Mouse (Mus musculus): ENCODE measurements around the gene Lcn12. TPM values are rescaled to one million over a fixed set of nuclear protein-coding genes. Genes with fewer than 3 reads are reported as not detected.

Lcn12 gene
- not detected for total RNA-seq (2021)
- long read RNA-seq, experiment 1, result 0 reads
- long read RNA-seq, experiment 2, result 0 reads

DNA sequence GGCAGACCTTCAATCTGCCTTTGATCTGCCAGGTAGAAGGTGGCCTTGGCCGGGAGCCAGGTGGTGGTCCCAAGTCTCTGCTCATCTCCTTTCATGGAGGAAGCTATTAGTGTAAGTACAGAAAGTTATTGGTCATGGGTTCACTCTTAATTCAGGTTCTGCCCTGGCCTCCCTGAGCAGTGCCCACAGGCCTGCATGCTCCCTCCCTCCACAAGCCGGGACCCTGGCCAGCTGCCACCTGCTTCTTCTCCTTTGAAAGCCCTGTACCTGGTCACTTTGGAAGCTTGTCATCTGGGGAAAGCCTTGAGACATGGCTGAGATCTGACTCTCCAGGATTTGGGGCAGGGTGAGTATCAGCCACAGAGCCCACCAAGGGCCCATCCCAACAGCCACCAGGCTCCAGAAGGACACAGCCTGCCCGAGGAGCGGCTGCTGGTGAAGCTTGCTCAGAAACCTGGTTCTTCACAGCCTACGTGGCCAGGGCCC is at the start of gene Lcn12:
Gene Lcn12, minus strand, starts transcription at position 436 of the 486 bp plus-strand sequence.
- no peak for DNase-seq (ENCODE audit: low spot score in 2 of 2)

DNA sequence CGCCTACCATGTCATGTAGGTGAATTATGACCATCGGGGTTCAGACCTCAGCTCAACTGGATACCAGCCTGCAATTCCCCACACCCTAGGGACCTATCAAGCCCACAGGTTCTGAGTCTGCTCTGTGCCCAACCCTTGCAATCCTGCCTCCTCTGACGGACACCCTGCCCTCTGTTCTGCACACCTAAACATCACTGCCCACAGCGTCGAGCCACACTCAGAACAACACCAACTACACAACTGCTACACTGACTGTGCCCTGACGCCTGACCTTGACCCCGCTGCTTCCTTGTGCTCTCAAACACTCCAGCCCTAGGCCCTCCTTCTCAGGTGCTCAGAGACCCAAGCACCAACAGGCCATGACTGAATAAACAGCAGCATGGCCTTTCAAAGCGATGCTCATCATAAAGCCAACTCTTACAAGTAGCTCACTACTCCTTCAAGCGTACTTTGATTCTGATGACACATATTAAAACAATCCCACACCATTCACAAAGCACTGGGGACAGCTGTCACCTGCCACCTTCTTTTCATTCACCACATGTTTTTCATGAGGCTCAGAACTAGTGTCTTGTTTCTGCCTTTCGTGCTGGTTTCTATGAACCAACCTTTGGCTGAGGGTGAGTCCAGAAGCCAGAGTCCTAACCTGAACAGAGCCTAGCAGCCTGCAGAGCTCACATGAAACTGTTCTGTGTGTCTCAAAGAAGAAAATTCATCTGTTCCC is 48.1 kb upstream of the Lcn12 start:
- DNase-seq (ENCODE audit: low spot score in 2 of 2), result no peak

DNA sequence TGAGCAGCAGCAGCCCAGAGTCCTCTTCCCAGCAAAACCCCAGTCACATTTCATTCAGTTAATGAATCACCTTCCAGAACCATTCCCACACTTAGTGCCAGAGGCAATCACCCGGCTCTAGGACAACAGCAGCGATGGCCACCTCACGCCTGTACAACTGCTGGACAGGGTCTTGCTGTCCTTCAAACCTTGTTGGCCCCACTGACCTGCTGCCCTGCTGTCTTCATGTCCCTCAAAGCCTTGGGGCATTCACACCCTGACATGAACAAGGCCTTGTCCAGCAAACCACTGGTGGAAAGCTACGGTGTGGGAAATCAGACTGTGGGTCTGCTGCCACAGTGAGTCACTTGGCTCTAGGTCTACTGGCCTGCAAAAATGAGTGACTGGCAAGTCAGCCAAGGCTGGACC is 46.8 kb upstream of the Lcn12 start:
- no peak for DNase-seq (ENCODE audit: low spot score in 2 of 2)

DNA sequence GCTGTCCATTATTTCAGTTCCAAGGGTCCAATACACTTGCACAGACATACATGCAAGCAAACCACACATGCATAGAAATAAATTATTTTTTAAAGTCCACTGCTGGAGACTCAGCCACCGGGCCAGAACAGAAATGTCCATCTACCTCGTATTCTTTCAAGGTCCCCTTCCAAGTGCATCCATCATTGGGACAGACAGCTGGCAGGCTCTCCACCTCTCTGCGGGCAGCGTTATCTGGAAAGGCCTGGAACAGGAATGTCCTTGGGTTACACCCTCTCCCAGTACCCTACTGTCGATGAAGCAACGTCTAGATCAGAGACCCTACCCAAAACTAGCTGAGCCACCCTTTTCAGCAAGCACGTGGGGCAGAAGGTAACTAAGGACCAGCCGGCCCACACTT is 42.8 kb upstream of the Lcn12 start:
- DNase-seq (ENCODE audit: low spot score in 2 of 2), result no peak

DNA sequence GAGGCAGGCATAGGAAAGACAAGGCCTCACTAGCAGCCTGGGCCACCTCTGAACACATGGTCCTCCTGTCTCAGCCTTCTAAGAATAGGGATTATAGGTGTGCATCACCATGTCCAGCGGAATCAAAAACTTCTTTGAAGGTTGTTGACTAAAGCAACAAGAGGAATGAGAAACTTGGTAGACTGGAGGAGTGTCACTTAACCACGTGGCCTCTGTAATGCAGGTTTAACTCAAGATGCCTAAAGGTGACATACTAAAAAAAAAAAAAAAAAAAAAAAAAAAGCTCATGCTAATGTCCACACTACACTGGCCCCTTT is 41.1 kb upstream of the Lcn12 start:
- DNase-seq (ENCODE audit: low spot score in 2 of 2), result no peak

DNA sequence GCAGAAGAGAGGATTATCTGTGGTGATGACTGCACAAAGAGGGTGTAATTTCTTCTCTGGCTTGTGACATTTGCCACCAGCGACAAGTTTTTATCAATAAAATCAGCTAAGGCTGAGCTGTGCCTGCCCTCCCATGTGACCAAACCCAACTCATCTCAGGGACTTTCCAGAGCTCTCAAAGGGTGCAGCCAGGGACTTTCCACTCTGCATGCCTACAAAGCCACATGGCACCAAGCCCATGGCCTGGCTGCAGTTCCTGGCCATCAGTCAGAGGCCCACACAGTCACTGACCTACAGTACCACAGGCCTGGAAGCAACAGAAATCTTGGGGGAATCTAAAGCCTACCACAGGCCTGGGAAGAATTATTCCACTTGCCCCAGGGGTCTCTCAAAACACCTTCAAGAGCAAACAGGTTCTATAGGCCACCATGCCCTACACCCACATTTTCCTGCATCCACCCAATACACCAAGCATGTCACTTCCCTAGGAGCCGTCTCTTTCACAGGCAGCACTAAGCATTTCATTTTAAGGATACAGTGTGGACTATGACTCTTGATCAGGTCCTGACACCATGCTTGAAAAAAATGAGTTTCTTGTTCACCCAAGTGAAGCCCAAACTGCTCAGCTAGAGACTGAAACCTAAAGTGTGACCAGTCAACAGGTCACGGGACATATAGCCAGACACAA is 40.6 kb upstream of the Lcn12 start:
- DNase-seq (ENCODE audit: low spot score in 2 of 2), result peak; percentile 5 to 11

DNA sequence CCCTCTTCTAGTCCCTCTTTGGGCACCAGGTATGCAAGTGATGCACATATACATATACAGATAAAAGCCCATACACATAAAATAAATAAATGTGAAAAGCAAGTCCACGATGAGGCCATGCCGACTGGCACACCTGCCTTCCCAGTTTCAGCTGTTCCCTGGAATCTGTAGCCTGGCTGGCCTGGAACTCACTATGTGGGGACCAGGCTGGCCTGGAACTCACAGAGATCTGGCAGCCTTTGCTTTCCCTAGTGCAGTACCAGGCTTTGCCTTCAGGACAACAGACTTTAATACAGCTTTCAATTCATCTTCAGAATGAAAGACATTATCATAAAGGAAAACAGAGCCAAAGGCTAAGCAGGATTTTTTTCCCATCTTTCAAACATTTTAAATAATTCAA is 40.0 kb upstream of the Lcn12 start:
- DNase-seq (ENCODE audit: low spot score in 2 of 2), result no peak

DNA sequence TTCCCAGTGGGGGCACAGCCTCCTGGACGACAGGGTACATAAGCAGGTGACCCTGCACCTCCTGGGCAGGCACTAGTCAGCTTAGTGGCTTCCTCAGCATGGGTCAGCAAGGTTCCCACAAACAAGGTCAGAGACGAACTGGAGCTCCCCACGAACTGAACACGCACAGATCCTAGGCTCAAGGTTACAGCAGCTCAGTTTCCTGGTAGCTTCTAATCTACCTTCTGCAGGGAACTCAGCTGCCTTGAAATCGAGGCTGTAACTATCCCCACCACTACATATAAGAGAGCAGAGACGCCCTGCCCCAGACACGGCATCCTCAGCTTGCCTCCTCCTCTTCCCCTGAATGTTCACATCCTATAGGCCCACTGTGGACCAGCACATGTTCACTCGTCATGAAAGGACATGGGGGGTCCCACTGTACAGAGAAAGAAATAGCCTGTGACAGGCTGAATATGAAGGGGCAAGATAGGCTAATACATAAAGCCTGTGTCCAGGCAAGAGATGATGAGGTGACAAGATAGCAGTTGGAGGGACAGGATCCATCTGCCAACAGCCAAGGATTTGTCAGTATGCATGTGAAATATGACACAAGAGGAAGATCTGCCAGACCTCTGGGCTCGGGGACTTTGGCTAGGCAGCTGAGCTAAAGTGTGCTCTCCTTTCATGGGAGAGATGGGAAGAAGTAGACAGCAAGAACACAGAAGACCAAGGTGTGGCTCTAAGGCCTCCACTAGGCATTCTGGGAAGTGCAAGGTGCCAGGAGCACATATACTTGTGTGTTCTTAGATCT is 33.0 kb upstream of the Lcn12 start:
- no peak for DNase-seq (ENCODE audit: low spot score in 2 of 2)

DNA sequence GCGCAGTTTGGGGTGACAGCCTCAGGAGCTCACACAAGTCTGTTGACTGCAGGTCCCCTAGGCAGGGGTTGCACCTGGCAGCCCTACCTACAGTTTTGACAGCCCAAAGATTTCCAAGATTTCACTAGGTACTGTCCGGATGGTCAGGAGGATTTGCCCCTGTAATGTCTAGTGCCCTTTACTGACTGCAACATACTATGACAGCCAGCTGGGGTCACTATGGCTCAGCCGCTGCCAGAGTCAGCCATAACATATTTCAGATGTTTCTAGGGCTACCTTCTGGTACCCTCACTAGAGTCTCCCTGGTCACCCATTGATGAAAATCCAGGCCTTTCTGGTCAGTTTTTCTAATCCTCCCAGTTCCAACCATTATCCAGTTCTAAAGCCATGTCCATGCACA is 16.2 kb upstream of the Lcn12 start:
- DNase-seq (ENCODE audit: low spot score in 2 of 2), result no peak

DNA sequence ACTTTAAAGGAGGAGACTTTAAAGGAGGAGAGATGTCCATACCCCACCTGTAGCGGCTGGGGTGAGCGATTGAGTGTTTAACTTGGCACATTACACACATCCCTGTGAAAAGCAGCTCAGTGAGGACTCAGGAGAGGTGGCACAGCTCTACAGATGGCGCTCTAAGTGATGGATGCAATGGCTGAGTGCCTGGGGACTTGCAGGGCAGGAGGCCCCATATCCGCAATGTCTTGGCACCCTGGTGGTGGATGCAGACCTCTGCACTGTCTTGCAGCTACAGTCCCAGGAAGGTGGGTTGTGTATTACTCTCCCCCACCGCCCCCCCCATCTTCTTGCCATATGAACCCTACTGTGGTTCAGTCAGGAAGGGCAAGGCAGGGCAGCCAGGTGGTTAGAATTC is 13.3 kb upstream of the Lcn12 start:
- no peak for DNase-seq (ENCODE audit: low spot score in 2 of 2)

DNA sequence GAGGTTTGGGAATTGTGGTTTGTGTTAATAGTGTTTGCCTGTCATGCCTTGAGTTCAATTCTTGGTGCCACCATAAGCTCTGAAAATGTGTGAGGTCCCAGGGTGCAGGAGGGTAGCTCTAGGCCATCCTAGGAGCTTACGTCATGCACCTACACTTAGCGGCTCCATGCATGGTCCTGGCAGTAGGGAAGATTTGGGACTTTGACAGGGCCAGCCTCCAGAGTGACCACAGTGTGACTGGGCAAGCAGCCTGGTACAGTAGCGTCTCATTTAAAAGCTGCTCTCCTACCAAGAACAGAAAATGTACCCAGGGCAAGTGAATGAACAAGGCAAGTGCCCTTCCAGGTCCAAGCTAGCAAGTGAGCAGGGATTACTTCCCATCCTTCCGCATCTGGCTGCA is 12.1 kb upstream of the Lcn12 start:
- DNase-seq (ENCODE audit: low spot score in 2 of 2), result no peak

DNA sequence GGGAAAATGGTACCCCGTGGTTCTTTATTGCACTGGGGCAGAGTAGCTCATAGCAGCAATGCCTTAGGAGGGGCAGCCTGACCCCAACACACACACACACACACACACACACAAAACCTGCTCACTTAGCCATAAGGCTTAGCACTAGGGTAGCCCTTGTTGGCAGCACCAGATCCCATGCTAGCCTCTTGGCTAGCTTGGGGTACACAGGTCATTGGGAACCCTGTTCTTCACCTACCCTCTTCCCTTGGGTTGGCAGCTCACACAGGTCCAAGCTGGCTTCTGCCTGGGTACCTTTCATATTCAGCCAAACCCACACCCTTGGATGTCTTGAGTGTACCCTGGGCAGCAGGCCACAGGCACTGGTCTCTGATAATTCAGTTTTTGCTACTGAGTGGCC is 11.3 kb upstream of the Lcn12 start:
- no peak for DNase-seq (ENCODE audit: low spot score in 2 of 2)

DNA sequence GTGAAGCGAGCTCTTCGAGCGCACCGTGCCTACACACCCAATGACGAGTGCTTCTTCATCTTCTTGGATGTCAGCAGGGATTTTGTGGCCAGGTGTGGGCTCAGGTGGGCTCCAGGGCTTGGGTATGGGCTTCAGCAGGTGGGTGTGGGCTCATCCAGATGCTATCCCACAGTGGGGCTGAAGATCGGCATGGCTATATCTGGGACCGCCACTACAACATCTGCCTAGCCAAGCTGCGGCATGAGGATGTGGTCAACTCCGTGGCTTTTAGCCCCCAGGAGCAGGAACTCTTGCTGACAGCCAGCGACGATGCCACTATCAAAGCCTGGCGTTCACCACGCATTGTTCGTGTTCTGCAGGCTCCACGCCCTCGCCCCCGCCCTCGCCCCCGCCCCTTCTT is 10.8 kb upstream of the Lcn12 start:
- DNase-seq (ENCODE audit: low spot score in 2 of 2), result no peak

DNA sequence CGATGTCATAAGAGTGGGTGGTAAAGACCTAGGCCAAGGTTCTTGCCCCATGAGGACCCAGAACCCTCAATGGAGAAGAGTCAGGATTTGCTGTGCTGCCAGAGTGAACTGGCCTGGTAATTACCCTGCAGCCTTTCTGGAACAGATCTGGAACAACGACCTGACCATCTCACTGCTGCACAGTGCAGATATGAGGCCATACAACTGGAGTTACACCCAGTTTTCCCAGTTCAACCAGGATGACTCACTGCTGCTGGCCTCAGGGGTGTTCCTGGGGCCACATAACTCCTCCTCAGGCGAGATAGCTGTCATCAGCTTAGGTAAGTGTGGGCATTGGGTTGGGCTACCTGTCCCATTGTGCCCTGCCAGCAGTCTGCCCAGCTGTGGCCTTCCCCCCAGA is 9.0 kb upstream of the Lcn12 start:
- no peak for DNase-seq (ENCODE audit: low spot score in 2 of 2)

DNA sequence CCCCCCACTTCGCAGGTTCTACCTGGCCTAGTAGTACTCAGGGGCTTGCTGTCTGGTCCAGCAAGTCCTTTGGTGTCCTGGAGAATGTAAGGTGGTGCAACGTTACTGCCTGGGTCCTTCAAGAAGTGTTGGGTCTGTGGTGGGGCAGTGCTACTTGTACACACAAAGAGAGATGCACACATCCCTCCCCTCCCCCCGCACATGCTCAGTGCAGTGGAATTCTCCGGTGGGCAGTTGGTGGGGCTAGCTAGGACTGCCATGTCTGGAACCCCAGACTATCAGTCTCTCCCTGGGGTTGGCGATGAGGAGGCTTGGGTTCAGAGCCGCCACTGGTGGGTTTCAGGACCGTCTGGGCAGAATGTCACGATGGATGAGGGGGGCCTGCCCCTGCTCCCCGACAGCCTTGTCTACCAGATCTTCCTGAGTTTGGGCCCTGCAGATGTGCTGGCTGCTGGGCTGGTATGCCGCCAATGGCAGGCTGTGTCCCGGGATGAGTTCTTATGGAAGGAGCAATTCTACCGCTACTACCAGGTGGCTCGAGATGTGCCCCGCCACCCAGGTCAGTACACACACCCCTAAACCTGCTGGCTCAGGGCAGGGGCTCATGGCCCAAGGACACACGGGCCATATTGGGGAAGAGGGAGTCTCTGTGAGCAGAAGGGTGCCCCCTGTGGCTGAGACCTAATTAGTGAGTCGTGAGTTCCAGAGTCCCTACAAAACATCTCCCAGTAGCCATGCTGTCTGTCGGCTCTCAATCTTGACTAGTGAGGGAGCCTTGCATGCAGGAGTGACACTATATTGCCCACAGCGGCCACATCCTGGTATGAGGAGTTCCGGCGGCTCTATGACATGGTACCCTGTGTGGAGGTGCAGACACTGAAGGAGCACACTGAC is 8.1 kb upstream of the Lcn12 start, which contains the start of gene C8g:
Gene C8g, minus strand, starts transcription at position 127 of the 894 bp plus-strand sequence.
- DNase-seq (ENCODE audit: low spot score in 2 of 2), result peak in 1 of 2 experiments; percentile 18

DNA sequence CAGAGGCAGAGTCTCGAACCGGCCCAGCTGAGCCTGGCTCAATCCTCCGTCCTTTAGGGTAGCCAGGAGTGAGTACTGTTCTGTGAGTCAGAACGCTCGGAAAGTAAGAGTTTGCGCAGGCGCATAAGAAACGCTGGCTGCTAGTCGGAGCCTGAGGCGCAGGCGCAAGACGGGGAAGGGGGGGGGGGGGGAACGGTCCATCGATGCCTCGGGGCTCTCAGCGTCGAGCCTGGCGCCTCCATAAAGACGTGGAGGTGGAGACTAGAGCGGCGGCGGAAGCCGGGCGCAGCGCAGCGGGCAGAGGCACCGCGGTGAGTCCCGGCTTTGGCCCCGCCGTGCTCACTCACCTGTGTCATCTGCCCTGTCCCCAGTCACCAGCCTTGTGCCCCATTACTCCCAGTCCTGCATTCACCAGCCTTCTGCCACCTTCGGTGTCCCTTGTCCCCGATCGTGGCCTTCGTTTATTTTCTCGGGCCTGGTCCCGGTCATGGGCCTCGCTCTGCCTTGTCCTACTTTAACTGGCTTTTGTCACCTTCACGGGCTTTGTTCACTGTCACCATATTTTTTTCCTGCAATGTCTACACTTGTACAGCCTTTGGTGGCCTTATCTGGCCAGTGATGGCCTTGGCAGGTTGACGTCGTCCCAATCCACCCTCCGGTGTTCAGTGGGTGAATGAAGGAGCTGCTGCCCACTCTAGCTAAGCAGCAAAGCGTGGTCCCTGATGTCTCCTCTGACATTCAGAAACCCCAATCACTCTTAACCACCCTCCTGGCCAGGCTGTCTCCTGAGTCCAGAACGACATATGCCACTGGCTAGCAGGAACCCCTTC is 7.1 kb upstream of the Lcn12 start, which contains the start of gene Fbxw5:
Gene Fbxw5, plus strand, starts transcription at position 175 of the 830 bp plus-strand sequence.
- peak; percentile 78 to 83 for DNase-seq (ENCODE audit: low spot score in 2 of 2)

DNA sequence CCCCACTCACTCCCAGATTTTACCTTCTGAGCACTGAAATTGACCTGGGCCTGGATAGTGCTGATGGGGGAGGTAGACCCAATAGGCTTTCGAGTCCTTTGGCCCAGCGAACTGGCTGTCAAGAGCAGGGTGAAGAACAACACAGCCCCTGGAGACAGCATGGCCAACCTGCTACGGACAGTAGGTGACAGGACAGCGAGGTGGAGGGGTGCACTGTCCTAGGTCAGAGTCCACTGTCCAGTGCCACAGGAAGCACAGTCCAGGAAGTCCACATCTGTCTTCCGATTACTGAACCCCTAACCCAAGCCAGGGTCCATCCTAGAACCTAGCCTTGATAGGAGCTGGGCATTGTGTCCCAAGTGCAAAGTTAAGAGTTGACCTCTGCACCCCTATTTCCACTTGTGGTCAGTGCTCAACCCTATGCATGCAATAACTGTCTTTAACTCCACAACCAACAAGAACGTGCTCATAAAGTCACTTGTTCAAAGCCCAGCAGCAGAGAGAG is 6.4 kb upstream of the Lcn12 start:
- DNase-seq (ENCODE audit: low spot score in 2 of 2), result no peak

DNA sequence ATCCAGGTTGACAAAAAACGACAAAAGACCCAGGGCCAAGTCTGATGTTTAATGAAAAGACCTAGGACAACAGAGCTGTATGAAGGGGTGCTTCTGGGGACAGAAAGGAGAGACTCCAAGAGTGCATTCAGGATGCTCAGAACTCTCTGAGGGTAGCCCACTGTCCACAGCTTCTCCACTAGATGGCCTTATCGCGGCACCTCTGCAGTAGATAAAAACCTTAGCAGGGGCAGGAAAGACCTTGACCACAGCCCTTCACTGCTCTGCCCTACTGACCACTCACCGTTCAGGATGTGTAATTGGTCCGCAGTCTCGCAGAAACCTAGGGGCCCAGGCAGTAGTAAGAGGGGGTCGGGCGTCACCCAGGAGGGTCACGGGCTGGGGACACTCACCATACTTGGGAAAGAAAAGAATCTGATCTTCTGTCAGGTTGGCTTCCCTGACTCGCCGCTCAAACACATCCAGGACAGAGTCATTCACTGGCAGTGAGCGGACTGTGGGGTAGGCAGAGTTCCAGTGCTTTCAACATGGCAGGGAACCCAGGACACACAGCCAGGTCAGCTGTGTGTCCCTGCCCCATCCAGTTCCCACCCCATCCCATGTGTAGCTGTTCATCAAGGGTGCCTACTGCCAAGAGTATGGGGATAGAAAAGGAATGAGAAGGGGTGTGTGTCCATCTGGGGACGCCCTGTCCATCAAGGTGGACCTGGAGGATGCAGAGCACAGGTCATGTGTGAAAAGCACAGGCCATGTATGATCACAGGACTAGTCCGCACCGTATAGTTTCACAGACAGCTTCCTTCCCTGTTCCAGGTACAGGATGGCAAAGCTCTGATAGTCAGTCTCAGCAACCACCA is 5.1 kb upstream of the Lcn12 start:
- DNase-seq (ENCODE audit: low spot score in 2 of 2), result no peak

All from left cerebral cortex, adult 18-20 months (tissue).